In the genomic region with DNA sequence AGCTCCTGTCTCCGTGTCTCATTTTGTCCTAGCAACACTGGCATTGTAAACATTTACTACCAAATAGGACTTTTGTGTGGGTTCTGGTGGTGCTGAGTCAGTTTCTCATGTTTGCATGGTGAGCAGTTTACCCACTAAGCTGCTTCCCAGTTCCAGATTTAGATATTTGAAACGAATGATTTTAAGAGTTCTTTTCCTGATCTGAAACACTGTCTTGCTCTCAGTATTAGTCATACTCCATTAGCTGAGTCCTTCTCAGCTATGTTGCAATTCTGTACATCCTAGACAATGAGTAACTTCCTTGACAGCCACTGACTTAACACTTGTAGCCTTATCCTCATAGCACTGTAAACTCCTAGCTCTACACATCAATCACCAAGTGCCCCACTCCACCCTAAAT, we compare ENCODE assay signal across 18 mouse cellular contexts.
DNase-seq lines count a peak whose midpoint lies in the region; ATAC-seq and TF ChIP-seq lines count a peak whose summit lies in the region.
"Had no signal": no experiment of that assay in that cellular context is flagged by ENCODE, and none has a peak within 500 bp of the region (broad histone marks: within the 10 kb centered on the region; RNA-seq: fewer than 3 reads in every experiment).

No protein-coding gene starts in this region.

- no peak overlapping the region for H3K4me3 ChIP-seq in lung, adult 2 months (replicated peaks; ENCODE audit: extremely low read depth, low read depth, low read length)
- no peak overlapping the region for H3K4me3 ChIP-seq in midbrain, embryonic 10.5 days
- H3K4me3 ChIP-seq: heart, adult 2 months; hindbrain, embryonic 10.5 days; limb, embryonic 12.5 days; lung, embryonic 15.5 days; midbrain, embryonic 15.5 days had no signal

- no peaks in the 10 kb centered on the region for H3K36me3 ChIP-seq in midbrain, embryonic 10.5 days
- H3K36me3 ChIP-seq: hindbrain, embryonic 10.5 days; limb, embryonic 12.5 days; lung, embryonic 15.5 days; midbrain, embryonic 15.5 days had no signal

- WGBS in lung, adult 2 months, result 59% methylated on average over 2 of the region's 2 CpGs
- WGBS in midbrain, embryonic 10.5 days, result 83% methylated on average over 2 of the region's 2 CpGs

- no peaks in the 10 kb centered on the region; the same call in 1 of the 2 replicates for H3K4me1 ChIP-seq in lung, adult 2 months (ENCODE audit: control insufficient read depth, insufficient read depth, low read length)
- no peaks in the 10 kb centered on the region for H3K4me1 ChIP-seq in midbrain, embryonic 10.5 days
- H3K4me1 ChIP-seq: hindbrain, embryonic 10.5 days; midbrain, embryonic 15.5 days had no signal

- no peaks in the 10 kb centered on the region for H3K27me3 ChIP-seq in midbrain, embryonic 10.5 days (ENCODE audit: low read depth, poor library complexity, severe bottlenecking)
- H3K27me3 ChIP-seq: limb, embryonic 12.5 days; lung, embryonic 15.5 days; midbrain, embryonic 15.5 days had no signal

- TF ChIP-seq CTCF in lung, adult 2 months (IDR thresholded peaks at IDR 0.05; ENCODE audit: insufficient read depth, low read length), result no peak

- intact Hi-C loops in heart, postnatal 36 days (cut with DNase I), result no loop called here

- ATAC-seq in neutrophil, adult 5-6 weeks (ENCODE audit: extremely low read depth, insufficient number of reproducible peaks, low FRiP score, poor library complexity, severe bottlenecking), result peak; percentile 72
- ATAC-seq: midbrain, embryonic 15.5 days had no signal

- DNase-seq in heart, adult 18-20 months, result peak; percentile 17 to 49
- no peak for DNase-seq in heart, postnatal 36 days
- DNase-seq in lung, postnatal 25 days (ENCODE audit: low spot score), result peak; percentile 1
- DNase-seq in lung, adult 2 months, result no peak
- peak; percentile 69 for DNase-seq in fibroblast of lung, adult 2 months (ENCODE audit: low read depth)
- no peak for DNase-seq in cerebellum, postnatal 10 days
- no peak for DNase-seq in midbrain, embryonic 10.5 days (ENCODE audit: low spot score)
- DNase-seq: adrenal gland, postnatal 10 days; cerebellum, adult 11-12 months; kidney, postnatal 14 days; right cerebral cortex, postnatal 25 days; thymus, postnatal 14 days had no signal

- no peaks in the 10 kb centered on the region for H3K9me3 ChIP-seq in midbrain, embryonic 10.5 days (replicated peaks)
- H3K9me3 ChIP-seq: hindbrain, embryonic 10.5 days; limb, embryonic 12.5 days; lung, embryonic 15.5 days; midbrain, embryonic 15.5 days had no signal

- H3K27ac ChIP-seq in midbrain, embryonic 10.5 days (replicated peaks), result no peak overlapping the region
- H3K27ac ChIP-seq: heart, adult 2 months; hindbrain, embryonic 10.5 days; limb, embryonic 12.5 days; lung, embryonic 15.5 days; midbrain, embryonic 15.5 days had no signal

- no peak for TF ChIP-seq POLR2A in lung, adult 2 months (IDR thresholded peaks at IDR 0.05; ENCODE audit: borderline replicate concordance, extremely low read depth, low read depth, low read length)

Comparison
In these comparisons a context has a peak if more than half of its experiments do, and no peak if none do; other contexts are left out.
1. DNase-seq: peak in heart, adult 18-20 months (2 of 2), lung, postnatal 25 days (single experiment) and fibroblast of lung, adult 2 months (single experiment); none in heart, postnatal 36 days (0 of 2), lung, adult 2 months (single experiment), cerebellum, postnatal 10 days (0 of 2) and midbrain, embryonic 10.5 days (single experiment).